Mouse (Mus musculus): ENCODE data around the gene Uba2. TPM values are rescaled to one million over a fixed set of nuclear protein-coding genes. Genes with fewer than 3 reads are reported as not detected.
"Not testable (repeated sequence)": the region's sequence is repeated elsewhere in the genome, so short reads cannot be mapped to it uniquely, and the experiment has no call there.

Uba2 gene
- polyA plus RNA-seq, 1 experiment: 81.6 TPM

GRCm38 (mm10) chr7:34195632-34196031 lies 26.2 kb upstream of the Uba2 start:
- H3K27ac ChIP-seq (ENCODE audit: control insufficient read depth, insufficient read depth, low read length): no peak overlapping the region
- no peaks in the 10 kb centered on the region for H3K36me3 ChIP-seq (ENCODE audit: control insufficient read depth, insufficient read depth, low read length)
- WGBS: 56% methylated on average over 3 of the region's 3 CpGs
- peak overlapping the region; percentile 98 for H3K4me3 ChIP-seq (ENCODE audit: control insufficient read depth, insufficient read depth, low read length)
- peaks cover 2% of the 10 kb centered on the region; the same call in 1 of the 2 replicates for H3K4me1 ChIP-seq (replicated peaks; ENCODE audit: control insufficient read depth, insufficient read depth, low read length)
- DNase-seq: no peak
- TF ChIP-seq CTCF (IDR thresholded peaks at IDR 0.05; ENCODE audit: borderline replicate concordance, control insufficient read depth, extremely low read depth, insufficient read depth, low read length, poor library complexity) (no peak), POLR2A (IDR thresholded peaks at IDR 0.05; ENCODE audit: control insufficient read depth, extremely low read depth, insufficient read depth, low read length, poor library complexity) (no peak)
- H3K27me3 ChIP-seq (ENCODE audit: control insufficient read depth, insufficient read depth, low read length): no peaks in the 10 kb centered on the region

GRCm38 (mm10) chr7:34192825-34193224 lies 23.4 kb upstream of the Uba2 start:
- H3K27ac ChIP-seq (ENCODE audit: control insufficient read depth, insufficient read depth, low read length): no peak overlapping the region
- TF ChIP-seq POLR2A (IDR thresholded peaks at IDR 0.05; ENCODE audit: control insufficient read depth, extremely low read depth, insufficient read depth, low read length, poor library complexity) (no peak), CTCF (IDR thresholded peaks at IDR 0.05; ENCODE audit: borderline replicate concordance, control insufficient read depth, extremely low read depth, insufficient read depth, low read length, poor library complexity) (no peak)

GRCm38 (mm10) chr7:34189376-34189989 lies 20.1 kb upstream of the Uba2 start:
- no peak overlapping the region for H3K27ac ChIP-seq (ENCODE audit: control insufficient read depth, insufficient read depth, low read length)
- H3K4me1 ChIP-seq (replicated peaks; ENCODE audit: control insufficient read depth, insufficient read depth, low read length): no peaks in the 10 kb centered on the region
- TF ChIP-seq POLR2A (IDR thresholded peaks at IDR 0.05; ENCODE audit: control insufficient read depth, extremely low read depth, insufficient read depth, low read length, poor library complexity): no peak
- TF ChIP-seq CTCF (IDR thresholded peaks at IDR 0.05; ENCODE audit: borderline replicate concordance, control insufficient read depth, extremely low read depth, insufficient read depth, low read length, poor library complexity): no peak
- no peak overlapping the region for H3K4me3 ChIP-seq (ENCODE audit: control insufficient read depth, insufficient read depth, low read length)
- H3K36me3 ChIP-seq (ENCODE audit: control insufficient read depth, insufficient read depth, low read length): peaks cover 35% of the 10 kb centered on the region
- WGBS: 48% methylated on average over 12 of the region's 12 CpGs
- DNase-seq: no peak
- H3K27me3 ChIP-seq (ENCODE audit: control insufficient read depth, insufficient read depth, low read length): no peaks in the 10 kb centered on the region

More at GRCm38 (mm10) chr7:34192825-34193224, 23.4 kb upstream of the Uba2 start:
- H3K4me3 ChIP-seq (ENCODE audit: control insufficient read depth, insufficient read depth, low read length): no peak overlapping the region
- no peaks in the 10 kb centered on the region for H3K27me3 ChIP-seq (ENCODE audit: control insufficient read depth, insufficient read depth, low read length)
- peaks cover 17% of the 10 kb centered on the region for H3K36me3 ChIP-seq (ENCODE audit: control insufficient read depth, insufficient read depth, low read length)
- H3K4me1 ChIP-seq (replicated peaks; ENCODE audit: control insufficient read depth, insufficient read depth, low read length): peaks cover 2% of the 10 kb centered on the region; the same call in 1 of the 2 replicates
- no peak for DNase-seq
- 95% methylated on average over 6 of the region's 6 CpGs for WGBS

- no peak for DNase-seq
- H3K27ac ChIP-seq (ENCODE audit: control insufficient read depth, insufficient read depth, low read length): no peak overlapping the region
- no peaks in the 10 kb centered on the region for H3K27me3 ChIP-seq (ENCODE audit: control insufficient read depth, insufficient read depth, low read length)
- 94% methylated on average over 3 of the region's 3 CpGs for WGBS
- peaks cover 28% of the 10 kb centered on the region for H3K36me3 ChIP-seq (ENCODE audit: control insufficient read depth, insufficient read depth, low read length)
- H3K4me3 ChIP-seq (ENCODE audit: control insufficient read depth, insufficient read depth, low read length): no peak overlapping the region
- TF ChIP-seq POLR2A (IDR thresholded peaks at IDR 0.05; ENCODE audit: control insufficient read depth, extremely low read depth, insufficient read depth, low read length, poor library complexity) (no peak), CTCF (IDR thresholded peaks at IDR 0.05; ENCODE audit: borderline replicate concordance, control insufficient read depth, extremely low read depth, insufficient read depth, low read length, poor library complexity) (no peak)
- no peaks in the 10 kb centered on the region for H3K4me1 ChIP-seq (replicated peaks; ENCODE audit: control insufficient read depth, insufficient read depth, low read length)
Observed at GRCm38 (mm10) chr7:34183794-34184193, 14.4 kb upstream of the Uba2 start.

GRCm38 (mm10) chr7:34183356-34183755 lies 14.0 kb upstream of the Uba2 start:
- WGBS: 95% methylated on average over 13 of the region's 13 CpGs
- Histone ChIP-seq H3K27ac (ENCODE audit: control insufficient read depth, insufficient read depth, low read length) (no peak overlapping the region), H3K27me3 (ENCODE audit: control insufficient read depth, insufficient read depth, low read length) (no peaks in the 10 kb centered on the region), H3K4me3 (ENCODE audit: control insufficient read depth, insufficient read depth, low read length) (no peak overlapping the region), H3K4me1 (replicated peaks; ENCODE audit: control insufficient read depth, insufficient read depth, low read length) (no peaks in the 10 kb centered on the region), H3K36me3 (ENCODE audit: control insufficient read depth, insufficient read depth, low read length) (peaks cover 24% of the 10 kb centered on the region)
- DNase-seq: no peak
- TF ChIP-seq POLR2A (IDR thresholded peaks at IDR 0.05; ENCODE audit: control insufficient read depth, extremely low read depth, insufficient read depth, low read length, poor library complexity) (no peak), CTCF (IDR thresholded peaks at IDR 0.05; ENCODE audit: borderline replicate concordance, control insufficient read depth, extremely low read depth, insufficient read depth, low read length, poor library complexity) (no peak)

- H3K36me3 ChIP-seq (ENCODE audit: control insufficient read depth, insufficient read depth, low read length); DNase-seq; H3K27me3 ChIP-seq (ENCODE audit: control insufficient read depth, insufficient read depth, low read length); H3K4me3 ChIP-seq (ENCODE audit: control insufficient read depth, insufficient read depth, low read length); H3K27ac ChIP-seq (ENCODE audit: control insufficient read depth, insufficient read depth, low read length); H3K4me1 ChIP-seq (replicated peaks; ENCODE audit: control insufficient read depth, insufficient read depth, low read length): not testable (repeated sequence)
- WGBS: 76% methylated on average over 6 of the region's 6 CpGs
Observed at GRCm38 (mm10) chr7:34176241-34176640, 6.8 kb upstream of the Uba2 start.

GRCm38 (mm10) chr7:34172251-34172650 lies 2.9 kb upstream of the Uba2 start:
- Histone ChIP-seq H3K27ac (ENCODE audit: control insufficient read depth, insufficient read depth, low read length) (no peak overlapping the region), H3K36me3 (ENCODE audit: control insufficient read depth, insufficient read depth, low read length) (no peaks in the 10 kb centered on the region), H3K4me3 (ENCODE audit: control insufficient read depth, insufficient read depth, low read length) (no peak overlapping the region), H3K27me3 (ENCODE audit: control insufficient read depth, insufficient read depth, low read length) (no peaks in the 10 kb centered on the region), H3K4me1 (replicated peaks; ENCODE audit: control insufficient read depth, insufficient read depth, low read length) (no peaks in the 10 kb centered on the region; the same call in 1 of the 2 replicates)
- no peak for DNase-seq
- WGBS: 85% methylated on average over 1 of the region's 1 CpGs
- no peak for TF ChIP-seq CTCF (IDR thresholded peaks at IDR 0.05; ENCODE audit: borderline replicate concordance, control insufficient read depth, extremely low read depth, insufficient read depth, low read length, poor library complexity)
- no peak for TF ChIP-seq POLR2A (IDR thresholded peaks at IDR 0.05; ENCODE audit: control insufficient read depth, extremely low read depth, insufficient read depth, low read length, poor library complexity)

Measured in thymus, adult 2 months (tissue).